Mouse (Mus musculus) thymus, adult 2 months (tissue): ENCODE data around the gene Gm3417. TPM values are rescaled to one million over a fixed set of nuclear protein-coding genes. Genes with fewer than 3 reads are reported as not detected.
"Not testable (repeated sequence)": the region's sequence is repeated elsewhere in the genome, so short reads cannot be mapped to it uniquely, and the experiment has no call there.

Experiments used
- DNase-seq: peaks from one replicate; pipeline ENCODE4 v3.0.0; 2021
- H3K27ac ChIP-seq: fragments of 200-500 bp; 2 replicates; pipeline ENCODE4 v1.5.1; 2012; ENCODE audit warnings: low read length, control low read depth; ENCODE audit not compliant: control insufficient read depth, insufficient read depth
- H3K27me3 ChIP-seq: fragments of 200-500 bp; 2 replicates; pipeline ENCODE4 v1.6.1; 2012; ENCODE audit warnings: mild to moderate bottlenecking, low read length, moderate library complexity, mixed read lengths; ENCODE audit not compliant: control insufficient read depth, insufficient read depth
- H3K36me3 ChIP-seq: fragments of 200-500 bp; 2 replicates; pipeline ENCODE4 v1.6.1; 2012; ENCODE audit warnings: mild to moderate bottlenecking, low read length, moderate library complexity; ENCODE audit not compliant: control insufficient read depth, insufficient read depth
- H3K4me1 ChIP-seq: fragments of 200-500 bp; replicated peaks from 2 replicates; pipeline ENCODE4 v1.6.1; 2012; ENCODE audit warnings: low read length; ENCODE audit not compliant: control insufficient read depth, insufficient read depth
- H3K4me3 ChIP-seq: fragments of 200-500 bp; 2 replicates; pipeline ENCODE4 v1.5.1; 2012; ENCODE audit warnings: mild to moderate bottlenecking, low read length, control low read depth, moderate library complexity; ENCODE audit not compliant: control insufficient read depth, insufficient read depth
- CTCF ChIP-seq: fragments of 200-500 bp; IDR thresholded peaks from 2 replicates; pipeline ENCODE4 v1.5.1; 2012; ENCODE audit warnings: mild to moderate bottlenecking, control low read depth, low read length, moderate library complexity, borderline replicate concordance; ENCODE audit not compliant: control insufficient read depth, poor library complexity, insufficient read depth; ENCODE audit errors: extremely low read depth
- POLR2A ChIP-seq: fragments of 200-500 bp; IDR thresholded peaks from 2 replicates; pipeline ENCODE4 v1.6.1; 2012; ENCODE audit warnings: mild to moderate bottlenecking, low read length, control low read depth, moderate library complexity; ENCODE audit not compliant: control insufficient read depth, poor library complexity, insufficient read depth; ENCODE audit errors: extremely low read depth
- WGBS: fragments of 180-500 bp; shearing (Covaris S2); methylation state at CpG from one replicate; pipeline ENCODE4 v1.1.7; 2018; 5-methylcytosine and 5-hydroxymethylcytosine counted together
- polyA plus RNA-seq: library from polyadenylated mRNA; depleted of rRNA; stranded (reverse); fragments of >200 nt; gene quantifications from 2 replicates; pipeline ENCODE4 v1.2.3, GENCODE M21; 2012

Gm3417 gene
- polyA plus RNA-seq, 1 experiment, result not detected

- H3K27me3 ChIP-seq, result no peaks in the 10 kb centered on the region
- no peak overlapping the region for H3K27ac ChIP-seq
- 10% methylated on average over 16 of the region's 16 CpGs for WGBS
- H3K4me1 ChIP-seq, result peaks cover 12% of the 10 kb centered on the region
- peak overlapping the region; percentile 88 for H3K4me3 ChIP-seq
- TF ChIP-seq POLR2A, result no peak
- no peak for TF ChIP-seq CTCF
- H3K36me3 ChIP-seq, result peaks cover 5% of the 10 kb centered on the region; the same call in 1 of the 2 replicates
- no peak for DNase-seq
These were observed 34.9 kb downstream of the Gm3417 start for GRCm38 (mm10) chr17:14943729-14944059.

- TF ChIP-seq POLR2A (peak; percentile 77), CTCF (no peak)
- WGBS, result under 1% methylated on average over 54 of the region's 54 CpGs
- H3K36me3 ChIP-seq, result no peaks in the 10 kb centered on the region
- H3K27me3 ChIP-seq, result no peaks in the 10 kb centered on the region
- H3K4me3 ChIP-seq, result peak within 1 kb of the TSS; percentile 88
- peaks cover 12% of the 10 kb centered on the region for H3K4me1 ChIP-seq
- H3K27ac ChIP-seq, result no peak within 1 kb of the TSS
- peak; percentile 97 for DNase-seq
These were observed 35.4 kb downstream of the Gm3417 start, which contains the start of the genes Wdr27 and 1600012H06Rik for GRCm38 (mm10) chr17:14943009-14943728. Gene Wdr27 (minus strand): TSS chr17:14943158. Gene 1600012H06Rik (plus strand): TSS chr17:14943184.

GRCm38 (mm10) chr17:14942181-14942580 lies 36.4 kb downstream of the Gm3417 start:
- H3K36me3 ChIP-seq, DNase-seq, H3K27ac ChIP-seq, H3K4me3 ChIP-seq, H3K27me3 ChIP-seq: not testable (repeated sequence)
- WGBS, result 72% methylated on average over 6 of the region's 6 CpGs
- H3K4me1 ChIP-seq, result peaks cover 12% of the 10 kb centered on the region

GRCm38 (mm10) chr17:14935841-14936605 lies 42.6 kb downstream of the Gm3417 start:
- Histone ChIP-seq H3K4me3 (no peak overlapping the region), H3K27me3 (no peaks in the 10 kb centered on the region), H3K4me1 (no peaks in the 10 kb centered on the region), H3K36me3 (no peaks in the 10 kb centered on the region), H3K27ac (no peak overlapping the region)
- DNase-seq, result no peak
- TF ChIP-seq CTCF, result no peak
- no peak for TF ChIP-seq POLR2A
- WGBS, result 81% methylated on average over 5 of the region's 5 CpGs

GRCm38 (mm10) chr17:14935280-14935679 lies 43.3 kb downstream of the Gm3417 start:
- DNase-seq, H3K36me3 ChIP-seq, H3K27me3 ChIP-seq, H3K4me1 ChIP-seq, H3K27ac ChIP-seq, H3K4me3 ChIP-seq: not testable (repeated sequence)
- WGBS, result 94% methylated on average over 14 of the region's 14 CpGs

- H3K27me3 ChIP-seq, result no peaks in the 10 kb centered on the region
- WGBS, result 64% methylated on average over 5 of the region's 5 CpGs
These were observed 47.1 kb downstream of the Gm3417 start for GRCm38 (mm10) chr17:14931469-14931868.

More at GRCm38 (mm10) chr17:14931469-14931868, 47.1 kb downstream of the Gm3417 start:
- Histone ChIP-seq H3K4me3 (no peak overlapping the region), H3K4me1 (no peaks in the 10 kb centered on the region), H3K27ac (no peak overlapping the region), H3K36me3 (no peaks in the 10 kb centered on the region)
- TF ChIP-seq CTCF (no peak), POLR2A (no peak)
- DNase-seq, result no peak
